Mouse (Mus musculus): ENCODE data around the gene Cdh4. TPM values are rescaled to one million over a fixed set of nuclear protein-coding genes. Genes with fewer than 3 reads are reported as not detected.

Gene Cdh4
- polyA plus RNA-seq, 1 experiment from 2014 or later = 8.5 TPM

DNA sequence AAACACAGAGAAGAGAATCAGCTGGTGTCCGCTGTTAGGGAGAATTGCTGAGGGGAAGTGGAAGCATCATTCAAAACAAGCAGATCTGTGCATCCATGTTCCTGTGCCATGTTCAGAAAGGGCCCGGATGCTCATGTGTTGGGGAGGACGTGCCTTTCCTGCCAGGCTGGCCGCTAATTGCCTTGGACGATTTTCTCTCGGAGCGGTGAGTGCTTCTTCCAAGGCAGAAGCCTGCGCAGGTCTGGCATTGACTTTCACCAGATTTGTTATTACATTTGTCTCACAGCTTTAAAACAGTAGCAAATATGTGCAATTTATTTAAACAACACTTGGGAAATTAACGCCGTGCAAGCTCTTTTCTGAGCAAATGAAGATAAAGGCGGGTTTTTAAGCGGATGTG is 353.2 kb downstream of the Cdh4 start:
- H3K36me3 ChIP-seq (ENCODE audit: control insufficient read depth, insufficient read depth, low read length) = no peaks in the 10 kb centered on the region
- ATAC-seq (ENCODE audit: low FRiP score) (no peak), DNase-seq (ENCODE audit: low spot score, missing footprints) (no peak)
- H3K9ac ChIP-seq (ENCODE audit: low read length) = no peak overlapping the region
- H3K9me3 ChIP-seq (ENCODE audit: control insufficient read depth, low read length) = no peaks in the 10 kb centered on the region
- H3K27ac ChIP-seq (ENCODE audit: low read depth, low read length) = no peak overlapping the region
- H3K4me1 ChIP-seq (ENCODE audit: control insufficient read depth, insufficient read depth, low read length) = peaks cover 14% of the 10 kb centered on the region
- H3K4me2 ChIP-seq = no peak overlapping the region
- WGBS = 88% methylated on average over 12 of the region's 12 CpGs
- H3K27me3 ChIP-seq (ENCODE audit: control insufficient read depth, insufficient read depth, low read length) = no peaks in the 10 kb centered on the region
- no peak overlapping the region for H3K4me3 ChIP-seq (ENCODE audit: low read depth, low read length)

DNA sequence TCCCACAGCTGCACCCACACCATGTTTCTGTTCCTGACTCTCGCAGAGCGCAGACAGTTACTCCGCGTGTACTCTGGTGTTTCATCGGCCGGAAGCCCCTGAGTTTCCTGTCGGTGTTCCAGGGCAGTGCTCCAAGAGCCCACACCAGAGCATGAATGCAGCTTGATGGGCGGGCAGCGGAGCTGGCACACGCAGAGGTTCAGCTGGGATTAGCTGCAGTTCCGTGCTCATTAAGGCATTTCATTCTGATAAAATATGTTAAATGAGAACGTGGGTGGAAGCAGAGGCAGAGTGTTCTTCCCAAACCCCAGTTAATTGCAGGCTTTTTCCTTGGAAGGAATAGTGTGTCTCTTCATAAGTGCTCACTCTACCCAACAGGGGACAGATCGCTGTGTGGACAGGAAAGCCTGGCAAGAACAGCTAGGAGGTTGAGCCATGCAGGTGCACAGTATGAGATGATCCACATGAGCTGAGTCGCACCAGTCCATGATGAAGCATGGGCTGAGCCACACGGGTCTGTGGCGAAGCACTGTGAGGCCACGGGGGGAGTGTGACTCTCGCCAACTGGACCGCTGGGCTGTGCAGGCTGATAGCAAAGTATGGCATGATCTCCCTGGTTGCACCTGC is 357.8 kb downstream of the Cdh4 start:
- WGBS = 92% methylated on average over 19 of the region's 19 CpGs
- H3K4me1 ChIP-seq (ENCODE audit: control insufficient read depth, insufficient read depth, low read length) = no peaks in the 10 kb centered on the region
- H3K27ac ChIP-seq (ENCODE audit: low read depth, low read length) = no peak overlapping the region
- H3K9ac ChIP-seq (ENCODE audit: low read length) = no peak overlapping the region
- no peaks in the 10 kb centered on the region for H3K36me3 ChIP-seq (ENCODE audit: control insufficient read depth, insufficient read depth, low read length)
- H3K27me3 ChIP-seq (ENCODE audit: control insufficient read depth, insufficient read depth, low read length) = no peaks in the 10 kb centered on the region
- no peak overlapping the region for H3K4me3 ChIP-seq (ENCODE audit: low read depth, low read length)
- ATAC-seq (ENCODE audit: low FRiP score) = no peak
- no peak for DNase-seq (ENCODE audit: low spot score, missing footprints)
- no peak overlapping the region for H3K4me2 ChIP-seq
- H3K9me3 ChIP-seq (ENCODE audit: control insufficient read depth, low read length) = no peaks in the 10 kb centered on the region

DNA sequence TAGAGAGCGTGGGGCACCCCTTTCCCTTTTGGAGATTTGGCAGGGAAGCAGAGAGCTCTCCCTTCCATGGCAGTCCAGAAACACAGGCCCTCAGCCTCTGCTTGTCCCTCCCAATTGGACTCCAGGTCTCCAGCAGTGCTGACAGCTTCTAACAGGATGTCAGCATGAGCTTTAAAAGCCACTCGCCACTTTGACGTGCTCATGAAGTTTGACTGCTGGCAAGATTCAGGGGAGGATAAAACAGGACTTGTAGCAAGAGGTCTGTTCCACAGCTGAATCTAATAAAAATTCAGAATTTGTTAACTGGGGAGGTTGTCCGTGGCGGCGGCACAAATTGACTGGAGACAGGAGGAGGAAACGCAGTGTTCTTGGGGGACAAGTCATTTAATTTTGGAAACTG is 358.8 kb downstream of the Cdh4 start:
- H3K9ac ChIP-seq (ENCODE audit: low read length) = no peak overlapping the region
- H3K27me3 ChIP-seq (ENCODE audit: control insufficient read depth, insufficient read depth, low read length) = no peaks in the 10 kb centered on the region
- DNase-seq (ENCODE audit: low spot score, missing footprints) (no peak), ATAC-seq (ENCODE audit: low FRiP score) (no peak)
- H3K36me3 ChIP-seq (ENCODE audit: control insufficient read depth, insufficient read depth, low read length) = no peaks in the 10 kb centered on the region
- no peak overlapping the region for H3K27ac ChIP-seq (ENCODE audit: low read depth, low read length)
- no peak overlapping the region for H3K4me3 ChIP-seq (ENCODE audit: low read depth, low read length)
- no peaks in the 10 kb centered on the region for H3K9me3 ChIP-seq (ENCODE audit: control insufficient read depth, low read length)
- no peaks in the 10 kb centered on the region for H3K4me1 ChIP-seq (ENCODE audit: control insufficient read depth, insufficient read depth, low read length)
- WGBS = 87% methylated on average over 7 of the region's 7 CpGs
- no peak overlapping the region for H3K4me2 ChIP-seq

DNA sequence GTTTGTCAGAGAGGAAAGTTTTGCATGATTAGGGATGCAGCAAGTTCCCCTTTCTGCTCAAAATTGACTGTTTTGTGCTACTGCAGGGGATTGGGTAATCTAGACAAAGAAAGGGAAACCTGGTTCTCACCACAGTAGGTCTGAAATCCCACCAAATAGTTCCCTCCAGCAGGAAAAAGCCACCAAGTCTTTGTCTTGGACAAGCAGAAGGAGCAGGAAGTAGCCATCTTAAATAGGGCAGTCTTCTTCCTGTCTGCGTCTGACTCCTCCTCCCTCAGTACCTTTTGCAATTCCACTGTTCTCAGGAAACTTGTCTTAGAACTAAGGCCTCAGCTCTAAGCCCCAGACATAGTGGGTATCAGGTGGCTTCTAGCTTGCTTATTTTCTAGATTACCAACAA is 360.2 kb downstream of the Cdh4 start:
- DNase-seq (ENCODE audit: low spot score, missing footprints) = no peak

DNA sequence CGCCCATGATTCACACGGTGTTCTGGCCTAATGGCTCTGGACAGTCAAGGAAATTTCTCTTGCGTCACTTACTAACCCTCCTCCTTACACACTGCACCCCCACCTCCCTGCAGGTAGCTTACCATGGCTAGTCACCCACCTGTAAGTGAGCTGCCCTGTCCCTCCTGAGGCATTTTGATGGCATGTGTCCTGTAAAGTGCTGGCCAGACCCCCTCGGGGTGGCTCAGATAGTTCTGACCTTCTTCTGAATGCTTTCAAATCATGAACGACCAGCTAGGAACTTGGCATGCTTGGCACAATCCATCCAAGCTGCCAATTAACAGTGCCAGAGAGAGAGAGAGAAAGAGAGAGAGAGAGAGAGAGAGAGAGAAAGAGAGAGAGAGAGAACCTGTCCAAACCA is 368.9 kb downstream of the Cdh4 start:
- H3K4me3 ChIP-seq (ENCODE audit: low read depth, low read length) = no peak overlapping the region
- no peak overlapping the region for H3K27ac ChIP-seq (ENCODE audit: low read depth, low read length)
- DNase-seq (ENCODE audit: low spot score, missing footprints) (no peak), ATAC-seq (ENCODE audit: low FRiP score) (no peak)
- H3K36me3 ChIP-seq (ENCODE audit: control insufficient read depth, insufficient read depth, low read length) = no peaks in the 10 kb centered on the region
- no peak overlapping the region for H3K4me2 ChIP-seq
- H3K27me3 ChIP-seq (ENCODE audit: control insufficient read depth, insufficient read depth, low read length) = no peaks in the 10 kb centered on the region
- no peak overlapping the region for H3K9ac ChIP-seq (ENCODE audit: low read length)
- no peaks in the 10 kb centered on the region for H3K9me3 ChIP-seq (ENCODE audit: control insufficient read depth, low read length)
- 85% methylated on average over 5 of the region's 5 CpGs for WGBS
- no peaks in the 10 kb centered on the region for H3K4me1 ChIP-seq (ENCODE audit: control insufficient read depth, insufficient read depth, low read length)

More for the DNA sequence above, 360.2 kb downstream of the Cdh4 start:
- no peak for ATAC-seq (ENCODE audit: low FRiP score)
- Histone ChIP-seq H3K4me2 (no peak overlapping the region), H3K36me3 (ENCODE audit: control insufficient read depth, insufficient read depth, low read length) (no peaks in the 10 kb centered on the region), H3K27ac (ENCODE audit: low read depth, low read length) (no peak overlapping the region), H3K4me3 (ENCODE audit: low read depth, low read length) (no peak overlapping the region), H3K27me3 (ENCODE audit: control insufficient read depth, insufficient read depth, low read length) (no peaks in the 10 kb centered on the region), H3K9ac (ENCODE audit: low read length) (no peak overlapping the region), H3K9me3 (ENCODE audit: control insufficient read depth, low read length) (no peaks in the 10 kb centered on the region), H3K4me1 (ENCODE audit: control insufficient read depth, insufficient read depth, low read length) (no peaks in the 10 kb centered on the region)
- 84% methylated on average over 1 of the region's 1 CpGs for WGBS

DNA sequence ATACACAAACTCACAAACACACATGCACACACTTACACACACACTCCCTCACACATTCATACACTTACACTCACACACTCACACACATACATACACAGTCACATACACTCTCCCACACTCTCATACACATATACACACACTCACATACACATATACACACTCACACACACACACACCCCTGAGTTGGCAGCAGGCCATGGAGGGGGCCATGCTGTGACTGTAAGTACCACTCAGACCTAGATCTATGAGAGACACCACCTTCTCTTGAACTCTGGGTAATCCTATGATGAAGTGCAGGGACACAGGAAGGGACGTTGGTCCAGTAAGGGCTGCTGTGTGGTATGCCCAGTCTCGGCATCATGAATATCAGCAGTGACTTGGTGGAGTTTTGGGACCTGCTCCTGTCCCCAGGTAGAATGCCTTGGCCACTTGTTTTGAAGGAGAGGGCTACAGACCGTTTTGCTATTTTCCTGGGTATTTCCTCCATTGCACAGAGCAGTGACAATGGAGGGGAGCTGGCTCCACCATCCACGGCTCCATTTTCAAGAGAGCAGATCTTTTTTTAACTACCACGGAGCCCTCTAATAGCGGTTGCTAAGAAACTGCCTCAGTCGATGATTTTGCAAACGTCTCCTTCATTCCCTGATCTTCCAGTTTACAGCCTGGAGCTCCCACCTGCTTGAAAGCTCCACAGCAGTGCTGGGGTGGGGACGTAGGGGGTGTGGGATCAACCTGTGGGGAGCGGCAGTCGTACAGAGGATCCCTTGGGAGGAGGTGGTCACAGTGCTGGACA is 371.0 kb downstream of the Cdh4 start:
- WGBS = 74% methylated on average over 11 of the region's 11 CpGs
- ATAC-seq (ENCODE audit: low FRiP score) = no peak

DNA sequence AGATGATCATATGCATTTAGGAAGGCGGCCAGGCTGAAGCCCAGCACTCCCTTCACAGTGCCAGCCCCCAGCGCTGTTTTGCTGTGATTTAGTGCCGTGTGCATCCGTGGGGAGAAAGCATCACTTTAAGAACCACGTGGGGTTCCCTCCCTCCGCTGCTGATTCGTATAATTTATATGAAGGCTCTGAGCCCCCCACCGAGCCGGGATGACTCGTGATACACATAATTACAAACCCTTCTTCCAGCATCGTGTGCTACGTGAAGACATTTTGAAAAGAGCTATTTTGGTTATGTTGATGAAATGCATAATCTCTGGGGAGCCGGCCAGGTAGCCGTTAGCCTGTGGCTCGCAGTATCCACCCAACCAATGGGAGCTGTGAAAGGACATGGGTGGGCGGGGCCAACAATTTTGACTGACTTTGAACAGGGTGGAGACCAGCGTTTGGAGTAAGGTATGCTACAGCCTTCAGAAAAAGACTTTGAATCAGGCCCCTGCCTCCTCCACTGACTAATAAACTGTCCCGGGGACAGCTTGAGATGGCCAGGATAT is 382.6 kb downstream of the Cdh4 start:
- Histone ChIP-seq H3K4me2 (no peak overlapping the region), H3K9ac (ENCODE audit: low read length) (no peak overlapping the region), H3K36me3 (ENCODE audit: control insufficient read depth, insufficient read depth, low read length) (no peaks in the 10 kb centered on the region), H3K4me1 (ENCODE audit: control insufficient read depth, insufficient read depth, low read length) (peaks cover 2% of the 10 kb centered on the region; the same call in 1 of the 2 replicates), H3K27me3 (ENCODE audit: control insufficient read depth, insufficient read depth, low read length) (no peaks in the 10 kb centered on the region), H3K27ac (ENCODE audit: low read depth, low read length) (no peak overlapping the region), H3K4me3 (ENCODE audit: low read depth, low read length) (no peak overlapping the region), H3K9me3 (ENCODE audit: control insufficient read depth, low read length) (no peaks in the 10 kb centered on the region)
- ATAC-seq (ENCODE audit: low FRiP score) (no peak), DNase-seq (ENCODE audit: low spot score, missing footprints) (no peak)
- 49% methylated on average over 18 of the region's 18 CpGs for WGBS

More for the DNA sequence above, 371.0 kb downstream of the Cdh4 start:
- no peak for DNase-seq (ENCODE audit: low spot score, missing footprints)
- Histone ChIP-seq H3K4me2 (no peak overlapping the region), H3K36me3 (ENCODE audit: control insufficient read depth, insufficient read depth, low read length) (no peaks in the 10 kb centered on the region), H3K9ac (ENCODE audit: low read length) (no peak overlapping the region), H3K9me3 (ENCODE audit: control insufficient read depth, low read length) (no peaks in the 10 kb centered on the region), H3K4me3 (ENCODE audit: low read depth, low read length) (no peak overlapping the region), H3K27me3 (ENCODE audit: control insufficient read depth, insufficient read depth, low read length) (no peaks in the 10 kb centered on the region), H3K4me1 (ENCODE audit: control insufficient read depth, insufficient read depth, low read length) (no peaks in the 10 kb centered on the region), H3K27ac (ENCODE audit: low read depth, low read length) (no peak overlapping the region)

DNA sequence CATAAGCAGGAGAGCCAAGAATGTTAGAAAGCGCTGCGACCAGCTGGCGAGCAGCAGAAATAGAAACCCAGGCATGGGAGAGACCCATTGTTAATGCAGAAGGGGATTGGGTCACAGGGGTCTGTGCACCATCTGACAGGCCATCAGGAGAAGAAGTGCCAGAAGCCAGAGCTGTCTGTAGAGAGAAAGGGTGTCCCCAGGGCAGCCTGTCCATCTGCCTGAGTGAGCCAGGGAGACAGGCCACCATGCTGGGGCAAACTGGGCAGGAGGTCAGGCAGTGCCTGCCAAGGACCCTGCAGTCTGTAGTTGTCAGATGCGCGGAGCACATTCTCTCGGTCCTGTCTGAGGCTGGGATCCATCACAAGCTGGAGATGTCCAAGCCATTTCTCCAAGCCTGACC is 386.7 kb downstream of the Cdh4 start:
- H3K27me3 ChIP-seq (ENCODE audit: control insufficient read depth, insufficient read depth, low read length) = no peaks in the 10 kb centered on the region
- no peak overlapping the region for H3K4me3 ChIP-seq (ENCODE audit: low read depth, low read length)
- H3K9ac ChIP-seq (ENCODE audit: low read length) = no peak overlapping the region
- no peaks in the 10 kb centered on the region for H3K9me3 ChIP-seq (ENCODE audit: control insufficient read depth, low read length)
- no peak for DNase-seq (ENCODE audit: low spot score, missing footprints)
- H3K27ac ChIP-seq (ENCODE audit: low read depth, low read length) = no peak overlapping the region
- ATAC-seq (ENCODE audit: low FRiP score) = no peak
- no peak overlapping the region for H3K4me2 ChIP-seq
- H3K36me3 ChIP-seq (ENCODE audit: control insufficient read depth, insufficient read depth, low read length) = no peaks in the 10 kb centered on the region
- peaks cover 2% of the 10 kb centered on the region; the same call in 1 of the 2 replicates for H3K4me1 ChIP-seq (ENCODE audit: control insufficient read depth, insufficient read depth, low read length)
- WGBS = 91% methylated on average over 6 of the region's 6 CpGs

DNA sequence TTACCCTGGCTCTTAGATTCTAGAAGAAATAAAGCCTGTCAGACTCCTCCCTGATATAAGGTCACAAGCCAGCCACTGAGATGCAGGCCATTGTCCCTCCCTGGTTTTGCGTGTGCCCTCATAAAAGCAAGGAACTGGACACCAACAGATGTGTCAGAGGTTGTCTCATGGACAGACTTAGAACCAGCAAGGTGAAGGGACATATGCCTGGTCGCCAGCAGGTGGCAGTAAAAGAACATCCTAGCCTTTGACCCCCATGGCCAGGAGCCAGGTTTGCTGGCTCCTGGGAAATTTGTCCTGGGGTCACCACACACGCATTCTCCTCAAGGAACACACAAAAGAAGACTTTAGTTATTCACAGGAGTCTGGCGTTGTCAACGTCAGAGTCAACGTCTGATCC is 387.7 kb downstream of the Cdh4 start:
- H3K9ac ChIP-seq (ENCODE audit: low read length) = no peak overlapping the region
- no peak overlapping the region for H3K27ac ChIP-seq (ENCODE audit: low read depth, low read length)
- 26% methylated on average over 6 of the region's 6 CpGs for WGBS
- H3K4me3 ChIP-seq (ENCODE audit: low read depth, low read length) = no peak overlapping the region
- DNase-seq (ENCODE audit: low spot score, missing footprints) = no peak
- no peaks in the 10 kb centered on the region for H3K27me3 ChIP-seq (ENCODE audit: control insufficient read depth, insufficient read depth, low read length)
- ATAC-seq (ENCODE audit: low FRiP score) = no peak
- H3K9me3 ChIP-seq (ENCODE audit: control insufficient read depth, low read length) = no peaks in the 10 kb centered on the region
- H3K36me3 ChIP-seq (ENCODE audit: control insufficient read depth, insufficient read depth, low read length) = no peaks in the 10 kb centered on the region
- peaks cover 2% of the 10 kb centered on the region; the same call in 1 of the 2 replicates for H3K4me1 ChIP-seq (ENCODE audit: control insufficient read depth, insufficient read depth, low read length)
- H3K4me2 ChIP-seq = no peak overlapping the region
